Mouse (Mus musculus) embryonic facial prominence, embryonic 14.5 days (tissue): ENCODE measurements at regions not wholly inside any gene's neighbourhood (a gene's known extent, or its start where the extent isn't known, plus 50 kb on each side); places are given as distances from the start of the nearest gene placed in this dataset.

Source experiments
- ATAC-seq: fragments of 200-750 bp; cut with Nextera tagmentation; 2 replicates; pipeline ENCODE4 v1.8.0; 2017; ENCODE audit warnings: low read depth, moderate number of reproducible peaks, moderate TSS enrichment
- DNase-seq: peaks from one replicate; pipeline ENCODE4 v3.0.0-alpha.2; 2015; ENCODE audit warnings: low spot score
- H3K27ac ChIP-seq: fragments of 300-500 bp; sonication (generic); replicated peaks from 2 replicates; pipeline ENCODE4 v1.5.1; 2014; ENCODE audit warnings: low read depth, mild to moderate bottlenecking, low read length, moderate library complexity
- H3K27me3 ChIP-seq: fragments of 300-500 bp; sonication (generic); replicated peaks from 2 replicates; pipeline ENCODE4 v1.6.1; 2014; ENCODE audit warnings: low read length; ENCODE audit not compliant: control insufficient read depth, insufficient read depth
- H3K36me3 ChIP-seq: fragments of 300-500 bp; sonication (generic); 2 replicates; pipeline ENCODE4 v1.6.1; 2014; ENCODE audit warnings: low read length, mixed read lengths; ENCODE audit not compliant: control insufficient read depth, insufficient read depth
- H3K4me1 ChIP-seq: fragments of 300-500 bp; sonication (generic); 2 replicates; pipeline ENCODE4 v1.6.1; 2014; ENCODE audit warnings: antibody characterized with exemption, low read length; ENCODE audit not compliant: control insufficient read depth, insufficient read depth
- H3K4me2 ChIP-seq: fragments of 300-500 bp; sonication (generic); 2 replicates; pipeline ENCODE4 v1.6.1; 2014; ENCODE audit warnings: low read depth, mild to moderate bottlenecking, low read length, moderate library complexity, mixed read lengths
- H3K4me3 ChIP-seq: fragments of 300-500 bp; sonication (generic); 2 replicates; pipeline ENCODE4 v1.5.1; 2014; ENCODE audit warnings: low read depth, mild to moderate bottlenecking, low read length
- H3K9ac ChIP-seq: fragments of 300-500 bp; sonication (generic); 2 replicates; pipeline ENCODE4 v1.6.1; 2014; ENCODE audit warnings: low read depth, mild to moderate bottlenecking, low read length, moderate library complexity, mixed read lengths
- H3K9me3 ChIP-seq: fragments of 300-500 bp; sonication (generic); 2 replicates; pipeline ENCODE4 v1.6.1; 2016; ENCODE audit warnings: low read length; ENCODE audit not compliant: control insufficient read depth
- WGBS: fragments of 180-500 bp; shearing (Covaris S2); extraction: QIAGEN DNeasy Blood & Tissue Kit; methylation state at CpG from one replicate; pipeline ENCODE4 v1.1.7; 2014; 5-methylcytosine and 5-hydroxymethylcytosine counted together

DNA sequence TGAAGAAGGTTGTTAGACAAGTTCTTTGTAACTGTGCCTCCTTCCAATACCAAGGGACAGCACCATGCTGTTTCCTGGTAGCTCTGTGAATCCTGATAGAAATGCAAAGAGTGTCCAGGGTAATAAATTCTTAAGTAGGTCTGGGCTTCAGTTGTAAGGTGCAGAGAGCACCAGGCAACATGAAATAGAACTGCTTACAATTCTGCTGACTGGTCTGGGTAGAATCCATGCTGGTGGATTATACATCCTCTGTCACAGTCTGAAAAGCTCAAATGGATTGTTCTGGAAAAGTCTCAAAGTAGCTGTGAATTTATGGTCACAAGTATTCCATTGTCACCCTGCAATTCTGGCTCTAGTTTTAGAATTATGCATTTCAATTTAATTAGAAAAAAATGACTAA lies 251.7 kb downstream of the Fam84b start:
- no peak overlapping the region for H3K4me2 ChIP-seq
- H3K4me3 ChIP-seq = no peak overlapping the region
- no peaks in the 10 kb centered on the region for H3K4me1 ChIP-seq
- no peaks in the 10 kb centered on the region for H3K27me3 ChIP-seq
- H3K27ac ChIP-seq = no peak overlapping the region
- H3K36me3 ChIP-seq = no peaks in the 10 kb centered on the region
- no peak for DNase-seq
- no peak for ATAC-seq
- no peaks in the 10 kb centered on the region for H3K9me3 ChIP-seq
- H3K9ac ChIP-seq = no peak overlapping the region

DNA sequence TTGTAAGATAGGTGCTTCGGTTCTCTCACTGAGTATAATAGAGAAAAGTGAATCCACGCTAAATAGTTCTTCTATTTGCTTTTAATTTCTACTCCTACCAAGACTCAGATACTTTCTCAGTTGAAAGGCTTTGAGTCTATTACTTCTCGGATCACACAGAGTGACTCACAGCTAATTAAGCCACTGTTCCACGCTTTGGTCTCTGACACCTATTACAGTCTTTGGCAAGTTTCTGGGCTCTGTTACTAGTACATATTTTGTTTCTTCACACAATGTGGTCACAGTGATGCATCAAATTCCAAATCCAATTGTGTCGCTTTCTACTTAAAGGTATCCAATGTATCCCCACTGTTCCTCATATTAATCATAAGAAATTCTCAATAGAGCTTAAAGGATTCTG lies 276.5 kb downstream of the Fam84b start:
- H3K9me3 ChIP-seq = no peaks in the 10 kb centered on the region
- no peaks in the 10 kb centered on the region for H3K4me1 ChIP-seq
- WGBS = 74% methylated on average over 5 of the region's 5 CpGs
- no peak overlapping the region for H3K9ac ChIP-seq
- no peak overlapping the region for H3K4me2 ChIP-seq
- ATAC-seq = no peak
- H3K27me3 ChIP-seq = no peaks in the 10 kb centered on the region
- no peaks in the 10 kb centered on the region for H3K36me3 ChIP-seq
- no peak overlapping the region for H3K4me3 ChIP-seq
- no peak overlapping the region for H3K27ac ChIP-seq
- DNase-seq = peak; percentile 4

DNA sequence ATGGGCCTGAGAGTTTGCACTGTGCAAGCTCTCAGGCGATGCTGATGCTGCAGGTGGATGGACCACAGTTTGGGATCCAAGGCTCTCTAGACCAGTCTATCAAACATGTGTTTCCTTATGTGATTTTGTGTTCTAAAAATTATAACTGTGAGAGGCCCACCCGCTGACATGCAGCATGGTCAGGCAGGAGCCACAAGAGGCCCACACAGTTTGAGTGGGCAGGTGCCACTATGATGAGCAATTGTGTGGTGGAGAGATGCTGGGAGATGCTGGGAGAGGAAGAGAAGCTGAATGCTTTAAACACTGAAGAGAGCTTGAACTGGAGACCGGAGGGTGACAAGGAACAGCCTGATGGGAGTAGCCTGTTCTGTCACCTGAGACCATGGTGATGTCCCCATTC lies 287.3 kb downstream of the Fam84b start:
- ATAC-seq = no peak
- Histone ChIP-seq H3K4me2 (no peak overlapping the region), H3K36me3 (no peaks in the 10 kb centered on the region), H3K27ac (no peak overlapping the region), H3K9ac (no peak overlapping the region), H3K4me1 (no peaks in the 10 kb centered on the region), H3K27me3 (no peaks in the 10 kb centered on the region), H3K9me3 (no peaks in the 10 kb centered on the region), H3K4me3 (no peak overlapping the region)
- 86% methylated on average over 3 of the region's 3 CpGs for WGBS
- DNase-seq = no peak

DNA sequence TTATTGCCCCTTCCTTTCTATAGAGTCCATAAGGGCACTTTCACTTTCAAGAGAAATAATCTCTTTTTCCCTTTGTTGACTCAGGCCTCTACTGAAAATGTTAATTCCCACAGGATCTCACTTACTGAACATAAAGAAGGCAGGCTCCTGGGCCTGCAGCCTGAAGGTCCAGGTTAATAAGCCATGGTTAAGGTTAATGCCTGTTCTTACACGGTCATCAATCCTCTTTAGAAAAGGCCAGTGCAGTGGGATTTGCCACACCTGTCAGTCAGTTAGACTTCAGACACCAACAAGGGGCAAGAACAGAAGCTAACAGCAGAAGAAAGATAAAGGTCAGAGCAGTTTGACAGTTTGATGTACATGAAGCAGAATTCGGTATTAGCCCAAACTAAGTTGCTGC lies 288.6 kb downstream of the Fam84b start:
- Histone ChIP-seq H3K36me3 (no peaks in the 10 kb centered on the region), H3K9me3 (no peaks in the 10 kb centered on the region), H3K4me2 (no peak overlapping the region), H3K27ac (no peak overlapping the region), H3K27me3 (no peaks in the 10 kb centered on the region), H3K9ac (no peak overlapping the region), H3K4me1 (no peaks in the 10 kb centered on the region), H3K4me3 (no peak overlapping the region)
- WGBS = 38% methylated on average over 2 of the region's 2 CpGs
- ATAC-seq (no peak), DNase-seq (no peak)

DNA sequence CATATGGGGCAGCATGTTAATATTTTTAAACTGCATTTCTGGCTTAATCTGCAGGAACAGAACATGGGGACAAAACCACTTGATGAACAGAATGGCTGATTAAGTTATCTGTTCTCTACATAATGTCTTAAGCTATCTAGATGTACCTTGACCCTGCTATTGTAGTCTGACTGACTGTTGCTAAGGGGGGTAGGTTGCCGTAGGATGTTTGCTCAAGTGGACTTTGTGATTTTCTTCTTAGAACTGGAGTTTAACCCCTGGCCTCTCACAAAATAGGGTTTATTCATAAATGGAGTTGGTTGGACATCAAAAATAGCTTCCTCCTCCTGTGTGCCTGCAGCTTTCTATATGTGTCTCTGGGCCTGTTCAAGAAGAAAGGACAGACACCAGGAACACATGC lies 292.9 kb downstream of the Fam84b start:
- H3K27ac ChIP-seq = no peak overlapping the region
- H3K9me3 ChIP-seq = no peaks in the 10 kb centered on the region
- DNase-seq (no peak), ATAC-seq (no peak)
- WGBS = 93% methylated on average over 1 of the region's 1 CpGs
- no peak overlapping the region for H3K9ac ChIP-seq
- H3K4me2 ChIP-seq = no peak overlapping the region
- no peaks in the 10 kb centered on the region for H3K36me3 ChIP-seq
- no peaks in the 10 kb centered on the region for H3K4me1 ChIP-seq
- H3K27me3 ChIP-seq = no peaks in the 10 kb centered on the region
- H3K4me3 ChIP-seq = no peak overlapping the region

DNA sequence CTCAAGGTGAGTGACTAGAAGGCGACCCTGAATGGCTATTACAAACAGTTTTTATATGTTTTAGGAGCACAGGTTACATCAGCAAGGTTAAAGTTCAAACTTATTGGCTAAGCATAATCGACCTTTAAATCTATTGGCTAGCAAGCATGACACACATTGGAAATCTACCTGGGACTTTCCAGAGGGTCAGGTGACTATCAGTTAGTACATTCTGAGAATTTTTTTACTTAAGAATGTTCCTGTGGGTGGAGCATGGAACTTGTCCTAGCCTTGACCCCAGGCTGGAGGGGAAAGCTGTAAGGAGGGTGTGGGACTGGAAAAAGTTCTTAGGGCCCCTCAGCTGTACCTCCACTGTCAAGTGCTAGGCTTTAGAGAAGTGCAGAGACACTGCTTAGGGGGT lies 297.9 kb downstream of the Fam84b start:
- Histone ChIP-seq H3K4me1 (no peaks in the 10 kb centered on the region), H3K27me3 (no peaks in the 10 kb centered on the region), H3K4me3 (no peak overlapping the region), H3K4me2 (no peak overlapping the region), H3K27ac (no peak overlapping the region), H3K36me3 (no peaks in the 10 kb centered on the region), H3K9ac (no peak overlapping the region), H3K9me3 (no peaks in the 10 kb centered on the region)
- WGBS = 87% methylated on average over 2 of the region's 2 CpGs
- DNase-seq (no peak), ATAC-seq (no peak)

DNA sequence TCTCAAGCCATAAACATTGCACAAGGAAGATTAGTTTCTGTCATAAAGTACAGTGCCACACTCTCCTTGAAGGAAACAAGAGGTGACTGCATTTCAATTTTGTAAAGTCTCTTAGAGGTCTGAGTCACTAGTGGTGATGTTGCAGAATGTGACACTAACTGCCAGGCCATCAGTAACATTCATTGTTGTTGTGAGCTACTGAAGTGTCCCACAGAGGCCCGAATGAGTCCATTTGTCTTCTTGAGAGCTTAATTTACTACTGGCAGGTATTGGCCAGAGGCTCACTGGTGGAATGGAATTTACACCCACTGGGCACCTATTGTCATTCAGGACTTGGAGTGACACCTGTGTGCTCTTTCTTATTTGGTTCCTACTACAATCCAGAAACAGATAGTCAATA lies 299.0 kb downstream of the Fam84b start:
- ATAC-seq = no peak
- Histone ChIP-seq H3K36me3 (no peaks in the 10 kb centered on the region), H3K4me2 (no peak overlapping the region), H3K9me3 (no peaks in the 10 kb centered on the region), H3K9ac (no peak overlapping the region), H3K4me1 (no peaks in the 10 kb centered on the region), H3K27ac (no peak overlapping the region), H3K27me3 (no peaks in the 10 kb centered on the region), H3K4me3 (no peak overlapping the region)
- WGBS = 55% methylated on average over 1 of the region's 1 CpGs
- DNase-seq = no peak

DNA sequence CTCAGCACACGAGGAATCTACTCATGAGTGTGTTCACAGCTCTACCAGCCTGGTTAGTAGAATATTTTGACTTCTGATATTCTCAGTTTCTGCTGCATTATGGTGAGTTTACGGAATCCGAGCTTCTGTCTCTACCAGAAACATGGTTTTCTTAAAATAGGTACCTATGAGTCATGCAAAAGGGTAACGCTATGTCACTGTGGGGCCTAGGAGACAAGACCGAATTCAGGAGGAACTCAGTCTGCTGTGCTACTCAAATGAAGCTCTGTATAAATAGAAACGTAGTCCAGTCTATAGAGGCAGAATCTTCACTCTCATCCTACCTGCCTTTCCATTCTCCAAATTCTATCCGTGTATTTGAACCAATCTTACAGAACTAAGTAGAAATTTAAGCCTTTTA lies 305.5 kb downstream of the Fam84b start:
- Histone ChIP-seq H3K4me1 (no peaks in the 10 kb centered on the region), H3K9me3 (no peaks in the 10 kb centered on the region), H3K27ac (no peak overlapping the region), H3K4me2 (no peak overlapping the region), H3K27me3 (no peaks in the 10 kb centered on the region), H3K9ac (no peak overlapping the region), H3K4me3 (no peak overlapping the region), H3K36me3 (no peaks in the 10 kb centered on the region)
- 86% methylated on average over 7 of the region's 7 CpGs for WGBS
- DNase-seq (no peak), ATAC-seq (no peak)

DNA sequence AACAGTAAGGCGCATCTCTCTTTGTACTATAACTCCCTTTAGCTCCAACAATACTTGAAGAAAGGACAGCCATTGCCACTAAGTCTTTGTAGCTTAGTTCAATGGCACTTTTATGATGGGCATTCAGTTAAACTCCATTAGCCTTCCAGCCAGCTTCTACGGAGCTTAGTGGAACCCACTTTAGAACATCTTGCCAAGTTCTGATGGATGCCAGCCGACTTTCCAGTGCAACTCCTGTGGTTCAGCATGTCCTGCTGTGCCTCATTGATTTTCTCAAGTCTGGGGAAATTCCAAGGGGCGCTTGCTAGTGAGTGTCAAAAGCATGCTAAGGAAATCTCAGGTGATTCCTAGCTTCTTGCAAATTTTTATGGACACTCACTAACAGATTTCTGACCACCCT lies 316.4 kb downstream of the Fam84b start:
- 74% methylated on average over 4 of the region's 4 CpGs for WGBS
- Histone ChIP-seq H3K4me3 (no peak overlapping the region), H3K4me1 (no peaks in the 10 kb centered on the region), H3K27ac (no peak overlapping the region), H3K9ac (no peak overlapping the region), H3K36me3 (no peaks in the 10 kb centered on the region), H3K9me3 (no peaks in the 10 kb centered on the region), H3K4me2 (no peak overlapping the region), H3K27me3 (no peaks in the 10 kb centered on the region)
- ATAC-seq (no peak), DNase-seq (no peak)
